Mouse (Mus musculus): ENCODE data around the gene Gemin4.

Gene Gemin4

GRCm38 (mm10) chr11:76217390-76217800 is at the start of gene Gemin4, which contains the start of gene Dbil5:
Gemin4 (minus strand) TSS chr11:76217664.
Dbil5 (plus strand) TSS chr11:76217608.
- DNase-seq (ENCODE audit: low read depth, low spot score), result peak; percentile 89

DNA sequence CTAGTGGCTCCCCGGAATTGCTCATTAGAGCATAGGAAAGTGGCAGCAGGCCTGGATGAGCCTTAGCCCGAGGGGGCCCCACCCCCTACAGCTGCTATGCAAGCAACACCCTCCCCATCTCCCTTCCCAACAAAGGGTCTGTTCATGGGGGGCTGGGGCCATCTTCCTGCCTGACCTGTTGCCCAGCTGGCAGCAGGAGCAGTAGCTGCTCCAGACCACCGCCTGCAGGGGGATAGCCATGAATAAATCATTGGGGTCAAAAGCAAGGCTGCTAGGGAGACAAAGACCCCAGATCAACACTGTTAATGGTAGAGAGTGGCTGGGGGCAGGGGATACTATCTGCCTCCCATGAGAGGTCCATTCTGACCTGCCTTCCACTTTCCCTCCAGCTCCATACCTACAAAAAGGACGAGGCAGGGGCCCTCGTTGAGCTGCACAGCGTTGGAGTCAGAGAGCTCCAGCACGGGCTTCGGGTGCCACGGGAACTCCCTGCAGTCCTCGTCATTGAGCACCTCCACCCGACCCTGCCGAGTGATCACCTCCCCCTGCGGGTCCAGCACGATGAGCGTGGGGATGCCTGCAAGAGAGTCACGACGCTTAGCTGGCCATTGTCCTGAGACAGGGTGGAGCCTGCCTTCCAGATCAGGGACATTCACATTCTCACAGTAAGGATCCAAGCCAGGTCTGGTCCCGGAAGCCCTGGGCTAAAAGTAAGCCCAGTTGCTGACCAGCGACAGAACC is 45.3 kb upstream of the Gemin4 start:
- no peak for DNase-seq (ENCODE audit: low read depth, low spot score)

GRCm38 (mm10) chr11:76261224-76261623 is 43.8 kb upstream of the Gemin4 start:
- no peak for DNase-seq (ENCODE audit: low read depth, low spot score)

- no peak for DNase-seq (ENCODE audit: low read depth, low spot score)
Observed at GRCm38 (mm10) chr11:76260208-76261050, 43.0 kb upstream of the Gemin4 start.

GRCm38 (mm10) chr11:76258511-76258910 is 41.0 kb upstream of the Gemin4 start:
- DNase-seq (ENCODE audit: low read depth, low spot score), result no peak

DNA sequence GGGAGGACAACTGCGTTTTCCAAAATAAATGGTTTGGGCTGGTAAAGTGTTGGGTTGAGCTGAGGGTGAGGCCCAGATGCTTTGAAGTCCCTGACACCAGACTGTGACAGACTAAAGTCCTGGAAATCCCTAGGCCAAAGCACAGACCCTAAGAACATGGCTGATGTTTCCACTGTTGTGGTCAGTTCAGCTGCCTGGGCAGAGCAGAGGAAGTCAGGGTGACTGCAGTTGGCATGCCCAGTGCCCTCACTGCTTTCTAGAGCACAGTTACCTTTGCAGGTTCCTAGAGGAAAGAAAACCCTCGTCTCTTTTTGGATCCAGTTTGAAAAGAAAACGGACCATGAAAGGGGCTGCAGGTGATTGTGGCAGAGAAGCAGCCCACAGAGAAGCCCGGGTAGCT is 39.9 kb upstream of the Gemin4 start:
- no peak for DNase-seq (ENCODE audit: low read depth, low spot score)

GRCm38 (mm10) chr11:76256129-76256528 is 38.7 kb upstream of the Gemin4 start:
- DNase-seq (ENCODE audit: low read depth, low spot score), result no peak

DNA sequence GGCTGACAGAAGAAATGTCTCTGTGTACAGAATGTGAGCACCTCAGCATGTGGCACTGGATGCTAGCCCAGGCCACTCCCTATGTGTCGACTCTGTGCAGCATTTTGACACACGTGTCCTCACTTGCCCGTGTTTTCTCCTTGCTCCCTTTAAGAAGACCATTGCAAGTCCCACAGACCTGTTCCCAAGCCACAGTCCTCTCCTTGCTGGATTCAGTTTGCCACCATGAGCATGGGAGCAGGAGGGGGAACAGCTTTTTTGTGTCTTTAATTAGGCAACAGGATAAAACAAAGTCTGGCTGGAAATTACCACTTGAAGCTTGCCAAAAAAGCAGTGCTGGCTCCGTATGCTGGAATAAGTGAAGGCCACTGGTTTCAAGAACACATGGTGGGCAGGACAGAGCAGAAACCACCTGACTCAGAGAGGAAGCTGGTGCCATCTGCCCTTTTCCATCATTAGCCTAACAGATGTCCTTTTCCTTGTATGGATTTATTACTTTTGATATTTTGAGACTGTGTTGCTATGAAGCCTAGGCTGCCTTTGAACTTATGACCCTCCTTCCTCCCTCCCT is 38.1 kb upstream of the Gemin4 start:
- no peak for DNase-seq (ENCODE audit: low read depth, low spot score)

DNA sequence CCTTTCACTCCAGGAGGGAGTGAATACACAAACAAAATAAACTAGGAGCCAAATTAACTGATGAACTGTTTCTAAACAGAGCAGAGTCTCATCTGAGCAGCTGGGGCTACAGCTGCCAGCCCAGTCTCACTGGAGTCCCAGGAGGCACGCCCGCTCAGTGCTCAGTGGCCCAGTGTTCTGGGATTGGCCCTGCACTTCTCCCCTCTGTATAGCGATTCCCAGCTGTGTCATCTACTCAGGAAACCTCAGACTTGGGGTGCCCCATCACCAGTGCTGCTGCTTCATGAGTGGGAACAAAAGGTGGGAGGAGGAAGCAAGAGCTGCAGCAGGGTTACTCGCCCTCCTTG is 36.4 kb upstream of the Gemin4 start:
- no peak for DNase-seq (ENCODE audit: low read depth, low spot score)

- DNase-seq (ENCODE audit: low read depth, low spot score), result no peak
Observed at GRCm38 (mm10) chr11:76253145-76253917, 35.9 kb upstream of the Gemin4 start.

DNA sequence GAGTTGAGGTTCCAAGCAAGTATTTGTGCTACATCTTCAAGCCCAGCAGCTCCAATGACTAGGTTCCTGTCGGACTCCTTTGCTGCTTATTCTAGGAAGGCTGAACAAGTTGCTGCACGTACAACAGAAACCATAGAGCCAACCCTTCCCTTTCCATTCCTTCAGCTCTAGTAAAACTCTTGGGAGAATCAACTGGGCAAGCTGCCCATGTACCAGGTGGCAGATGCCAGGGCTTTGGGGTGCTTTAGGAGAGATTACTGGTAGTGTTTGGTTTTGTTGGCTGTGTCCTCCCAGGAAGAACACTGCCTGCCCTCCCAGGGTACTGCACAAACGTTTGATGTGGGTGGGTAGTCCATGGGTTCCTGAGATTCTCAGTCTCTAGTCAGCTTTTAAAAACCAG is 34.6 kb upstream of the Gemin4 start:
- no peak for DNase-seq (ENCODE audit: low read depth, low spot score)

DNA sequence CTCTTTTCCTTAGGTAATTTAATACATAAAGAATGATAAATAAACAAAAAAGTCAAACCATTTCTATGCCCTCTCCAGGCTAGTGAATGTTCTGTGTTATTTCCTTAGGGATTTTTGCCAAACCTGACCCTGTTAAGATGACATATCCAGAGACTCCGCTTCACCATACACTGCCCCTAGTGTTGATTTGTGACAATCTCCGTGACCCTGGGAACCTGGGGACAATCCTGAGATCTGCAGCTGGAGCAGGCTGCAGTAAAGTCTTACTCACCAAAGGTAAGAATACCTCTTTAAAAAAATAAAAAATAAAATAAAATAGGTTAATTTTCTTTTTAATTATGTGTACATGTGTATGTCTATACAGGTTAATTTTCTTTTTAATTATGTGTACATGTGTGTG is 29.8 kb upstream of the Gemin4 start:
- DNase-seq (ENCODE audit: low read depth, low spot score), result no peak

DNA sequence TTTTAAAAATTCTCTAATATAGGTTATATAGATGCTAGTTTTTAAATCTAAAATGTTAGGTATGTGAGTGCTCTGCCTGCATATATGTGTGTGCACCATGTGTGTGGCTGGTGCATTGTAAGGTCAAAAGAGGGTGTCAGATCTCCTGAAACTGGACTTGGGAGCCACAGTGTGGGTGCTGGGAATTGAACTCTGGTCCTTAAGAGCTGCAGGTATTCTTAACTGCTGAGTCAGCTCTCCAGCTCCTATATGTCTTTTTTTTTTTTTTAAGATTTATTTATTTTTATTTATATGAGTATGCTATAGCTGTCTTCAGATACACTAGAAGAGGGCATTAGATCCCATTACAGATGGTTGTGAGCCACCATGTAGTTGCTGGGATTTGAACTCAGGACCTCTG is 29.0 kb upstream of the Gemin4 start:
- no peak for DNase-seq (ENCODE audit: low read depth, low spot score)

DNA sequence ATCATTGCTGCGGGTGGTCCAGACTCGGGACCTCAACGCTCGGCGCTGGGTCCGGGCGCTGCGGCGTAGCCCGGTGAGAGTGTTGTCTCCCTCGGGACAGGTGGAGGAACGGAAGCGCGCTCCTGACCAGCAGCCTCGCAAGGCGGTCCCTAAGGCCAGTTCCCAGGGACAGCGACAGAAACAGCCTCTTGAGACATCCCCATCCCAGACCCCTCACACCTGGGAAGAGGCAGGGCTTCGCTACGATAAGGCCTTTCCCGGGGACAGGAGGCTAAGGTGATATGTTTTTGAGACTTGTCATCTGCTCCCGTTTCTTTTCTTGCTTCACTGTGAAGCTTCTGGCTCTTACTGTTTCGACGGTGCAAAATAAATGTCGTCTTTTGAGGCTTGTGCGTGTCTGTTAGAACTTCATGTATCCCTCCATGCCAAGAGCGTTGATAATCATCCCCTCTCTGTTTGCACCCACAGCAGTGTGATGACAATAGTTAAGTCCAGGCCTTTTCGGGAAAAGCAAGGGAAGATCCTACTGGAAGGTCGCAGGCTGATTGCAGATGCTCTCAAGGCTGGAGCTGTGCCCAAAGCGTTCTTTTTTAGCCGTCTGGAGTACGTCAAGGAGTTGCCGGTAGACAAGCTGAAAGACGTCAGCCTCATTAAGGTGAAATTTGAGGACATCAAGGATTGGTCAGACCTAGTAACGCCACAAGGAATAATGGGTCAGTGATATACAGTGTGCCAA is 26.5 kb upstream of the Gemin4 start:
- no peak for DNase-seq (ENCODE audit: low read depth, low spot score)

GRCm38 (mm10) chr11:76242901-76243810 is 25.7 kb upstream of the Gemin4 start, which contains the start of the genes Mrm3 and Glod4:
Mrm3 (plus strand) TSS chr11:76243715.
Glod4 (minus strand) TSS chr11:76243725.
- peak; percentile 80 for DNase-seq (ENCODE audit: low read depth, low spot score)

- DNase-seq (ENCODE audit: low read depth, low spot score), result no peak
Observed at GRCm38 (mm10) chr11:76239750-76240149, 22.3 kb upstream of the Gemin4 start.

- no peak for DNase-seq (ENCODE audit: low read depth, low spot score)
Observed at GRCm38 (mm10) chr11:76236136-76236535, 18.7 kb upstream of the Gemin4 start.

- DNase-seq (ENCODE audit: low read depth, low spot score), result no peak
Observed at GRCm38 (mm10) chr11:76225051-76225450, 7.6 kb upstream of the Gemin4 start.

- DNase-seq (ENCODE audit: low read depth, low spot score), result no peak
Observed at GRCm38 (mm10) chr11:76224631-76225030, 7.2 kb upstream of the Gemin4 start.

All from brain, embryonic 18.5 days (tissue).